Mouse (Mus musculus): ENCODE measurements around the gene Celsr1.

GRCm38 (mm10) chr15:86057413-86057812, 23.8 kb upstream of the Celsr1 start, which contains the start of gene Gramd4:
- TF ChIP-seq CTCF (IDR thresholded peaks at IDR 0.05) (no peak), POLR2A (IDR thresholded peaks at IDR 0.05; ENCODE audit: insufficient read depth, low read depth, low read length) (no peak)

All from heart, adult 2 months (tissue).